Mouse (Mus musculus) frontal cortex, postnatal 14 days (tissue): ENCODE results near the gene Diaph3.
"Not testable (repeated sequence)": the region's sequence is repeated elsewhere in the genome, so short reads cannot be mapped to it uniquely, and the experiment has no call there.

Source experiments
- DNase-seq, 2 experiments: peaks; one replicate each; pipeline ENCODE4 v3.0.0; 2022; ENCODE audit warnings: low spot score in 2 of 2

The Diaph3 gene

DNA sequence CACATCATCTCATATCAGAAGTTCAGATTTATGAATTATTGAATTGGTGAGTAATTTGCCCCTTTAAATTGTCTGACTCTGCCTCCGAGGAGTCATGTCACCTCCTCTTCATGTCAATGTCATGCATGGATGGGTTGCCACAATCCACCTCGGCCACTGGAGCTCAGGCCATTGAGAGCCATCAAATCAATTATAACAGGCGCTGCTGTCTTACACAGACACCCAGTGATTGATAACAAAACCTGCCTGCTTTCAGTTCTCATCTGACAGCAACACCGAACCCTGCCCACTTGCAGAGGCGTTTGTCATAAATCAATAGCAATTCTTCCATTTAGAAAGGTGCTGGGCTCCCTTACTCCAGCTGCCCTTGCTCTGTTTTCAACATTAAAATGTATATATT, 402.1 kb downstream of the Diaph3 start:
- no peak for DNase-seq

DNA sequence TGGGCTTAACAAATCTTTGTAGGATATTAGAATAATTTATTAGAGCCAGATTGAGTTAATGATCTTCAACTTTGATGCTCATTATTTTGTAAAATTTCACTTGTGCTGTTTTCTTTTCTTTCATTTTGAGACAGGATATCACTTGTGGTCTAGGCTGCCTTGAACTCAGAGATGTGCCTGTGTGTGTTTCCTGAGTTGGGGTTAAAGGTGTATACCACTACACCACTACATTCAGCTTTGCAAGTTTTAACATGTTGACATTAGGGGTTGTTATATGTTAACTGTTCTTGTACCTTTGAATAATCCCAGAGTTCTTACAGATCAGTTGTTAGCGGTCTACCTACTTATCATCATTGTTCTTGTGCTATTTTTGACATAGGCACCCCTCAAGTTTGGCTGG, 404.4 kb downstream of the Diaph3 start:
- DNase-seq, result no peak

DNA sequence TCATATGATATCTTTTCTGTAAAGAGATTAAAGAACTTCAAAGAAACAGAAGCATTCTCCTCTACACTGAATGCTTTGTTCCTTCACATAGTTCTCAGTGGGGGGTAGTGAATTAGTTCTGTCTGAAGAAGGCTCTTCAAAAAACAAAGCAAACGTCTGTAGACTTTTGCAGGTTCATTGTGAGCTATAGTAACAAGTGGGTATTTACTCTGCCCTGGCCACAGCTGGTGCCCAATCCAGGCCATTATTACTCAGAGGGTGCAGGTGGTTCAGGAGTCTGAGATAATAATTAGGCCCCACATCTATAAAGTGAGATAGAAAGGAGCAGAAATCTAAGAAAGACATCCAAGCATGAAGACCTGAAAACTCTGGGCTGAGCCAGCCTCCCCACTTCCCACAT, 409.7 kb downstream of the Diaph3 start:
- no peak for DNase-seq

- no peak for DNase-seq
Observed at GRCm38 (mm10) chr14:86729617-86730098, 411.4 kb downstream of the Diaph3 start.

DNA sequence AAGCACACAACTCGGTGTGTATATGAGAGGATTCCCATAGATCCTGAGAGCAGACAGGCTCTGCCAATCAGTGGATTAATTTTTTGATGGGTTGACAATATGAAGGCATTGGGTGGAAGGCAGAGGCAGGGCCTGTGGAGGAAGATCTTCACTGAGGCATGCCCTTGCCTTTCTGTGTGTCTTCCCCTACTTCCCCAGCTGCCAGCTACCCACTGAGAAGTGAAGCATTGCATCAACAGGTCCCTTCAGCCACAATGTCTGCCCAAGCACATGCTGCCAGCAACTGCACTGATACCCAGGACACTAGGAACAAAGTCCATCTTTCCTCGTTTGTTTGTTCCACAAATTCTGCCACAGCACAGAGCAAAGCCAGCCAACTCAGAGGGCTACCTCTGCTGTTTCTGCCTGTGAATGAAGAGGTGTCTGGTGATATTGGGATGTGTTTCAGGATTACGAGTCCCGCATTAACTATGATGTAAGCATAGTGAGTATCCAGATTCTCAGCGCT, 413.4 kb downstream of the Diaph3 start:
- DNase-seq, result no peak

DNA sequence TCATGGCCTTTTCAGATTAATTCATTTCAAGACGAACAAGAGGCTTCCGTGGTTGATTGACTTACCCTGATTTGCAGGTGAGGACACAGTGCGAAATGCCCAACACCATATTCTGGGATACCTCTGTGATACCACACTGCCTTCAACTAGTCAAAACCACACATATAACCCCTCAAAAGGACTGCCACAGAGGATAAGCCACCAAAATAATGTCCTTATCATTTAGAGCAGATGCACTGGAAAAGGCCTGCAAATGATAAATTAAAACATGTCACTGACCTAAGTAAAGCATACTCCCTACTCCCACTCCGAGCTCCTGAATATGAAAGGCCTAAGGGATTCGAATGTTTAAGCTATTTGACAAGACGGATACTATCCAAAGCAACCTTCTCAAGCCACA, 419.3 kb downstream of the Diaph3 start:
- DNase-seq, result no peak

DNA sequence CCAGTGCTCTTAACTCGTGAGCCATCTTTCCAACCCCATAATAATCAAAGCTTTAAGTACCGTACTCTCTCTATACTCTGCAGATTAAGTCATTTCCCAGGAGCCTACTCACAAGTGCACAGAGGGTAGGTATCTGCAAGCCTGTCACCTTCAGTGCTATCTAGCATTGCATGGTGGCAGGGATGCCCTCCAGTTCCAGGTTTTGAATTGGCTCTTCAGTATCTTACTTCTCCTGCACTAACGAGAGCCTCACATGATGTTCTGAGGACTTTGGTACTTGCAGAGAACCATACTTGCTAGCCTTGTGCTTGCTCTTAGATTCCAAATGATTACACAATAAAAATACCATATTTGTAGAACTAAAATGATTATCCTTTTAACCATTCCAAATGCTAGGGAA, 420.0 kb downstream of the Diaph3 start:
- no peak for DNase-seq

DNA sequence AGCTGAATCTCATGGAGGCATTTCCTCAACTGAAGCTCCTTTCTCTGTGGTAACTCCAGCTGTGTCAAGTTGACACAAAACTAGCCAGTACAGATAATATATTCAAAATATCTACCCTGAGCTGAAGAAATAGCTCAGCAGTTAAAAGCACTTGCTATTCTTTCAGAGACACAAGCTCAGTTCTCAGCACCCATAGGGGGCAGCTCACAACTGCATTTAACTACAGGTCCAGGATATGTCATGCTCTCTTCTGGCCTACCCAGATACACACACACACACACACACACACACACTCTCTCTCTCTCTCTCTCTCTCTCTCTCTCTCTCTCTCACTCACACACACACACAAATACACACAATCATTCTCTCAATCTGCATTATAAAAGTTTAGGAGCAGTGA, 420.6 kb downstream of the Diaph3 start:
- not testable (repeated sequence) for DNase-seq

- no peak for DNase-seq
Observed at GRCm38 (mm10) chr14:86714088-86714690, 426.8 kb downstream of the Diaph3 start.

GRCm38 (mm10) chr14:86704080-86704479, 437.0 kb downstream of the Diaph3 start:
- DNase-seq, result no peak

DNA sequence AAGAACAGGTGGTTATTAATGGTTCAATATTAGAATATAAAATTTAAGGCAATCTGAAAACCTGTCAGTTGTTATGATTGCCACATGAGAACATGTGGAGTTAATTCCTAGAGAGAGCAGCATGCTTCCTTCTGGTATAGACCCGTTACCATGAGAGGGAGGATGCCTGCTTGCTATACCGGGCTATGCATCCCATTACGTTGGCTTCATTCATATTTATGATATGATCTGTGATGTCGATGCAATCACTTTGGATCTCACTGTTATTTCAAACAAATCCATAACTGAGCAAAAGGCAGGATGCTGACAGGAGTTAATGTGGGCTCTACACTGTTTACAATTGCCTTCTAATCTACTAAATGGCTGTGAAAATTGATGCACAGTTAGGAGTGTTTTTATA, 439.9 kb downstream of the Diaph3 start:
- no peak for DNase-seq

DNA sequence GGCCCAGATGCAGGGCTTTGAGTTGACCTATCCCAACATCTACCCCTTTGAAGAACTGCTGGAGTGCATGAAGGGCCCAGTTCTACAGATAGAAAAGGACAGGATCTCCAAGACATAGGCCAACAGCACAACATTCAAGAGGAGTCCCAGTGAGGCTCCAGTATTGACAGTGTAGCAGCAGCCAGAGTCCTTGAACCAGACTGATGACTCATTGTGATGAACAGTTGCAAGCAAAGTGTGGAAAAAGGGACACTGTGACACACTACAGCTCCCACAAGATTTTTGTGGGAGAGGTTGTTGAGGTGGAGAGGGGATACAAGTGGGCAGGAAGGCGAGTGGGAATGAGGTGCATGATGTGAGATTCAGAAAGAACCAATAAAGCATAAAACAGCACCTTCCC, 443.1 kb downstream of the Diaph3 start:
- DNase-seq, result no peak

DNA sequence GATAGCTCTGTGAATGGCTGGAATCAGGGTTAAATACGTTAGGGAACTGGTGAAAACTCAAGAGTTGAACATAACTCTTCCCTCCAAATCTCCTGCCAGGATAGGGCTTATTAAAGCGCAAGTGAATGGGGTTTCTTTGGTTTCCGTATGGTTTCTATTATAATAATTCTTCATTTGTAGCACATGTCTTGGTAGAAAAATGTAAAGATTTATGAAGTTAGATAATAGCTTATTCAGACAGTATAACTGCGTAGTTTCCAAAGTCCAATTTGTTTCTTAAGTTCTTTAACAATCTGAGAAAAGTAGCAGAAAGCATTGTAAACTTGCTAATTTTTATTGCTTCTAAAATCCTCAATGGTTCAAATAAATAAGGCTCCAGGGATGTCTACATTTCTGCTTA, 448.3 kb downstream of the Diaph3 start:
- no peak for DNase-seq

- no peak for DNase-seq
Observed at GRCm38 (mm10) chr14:86691298-86691697, 449.7 kb downstream of the Diaph3 start.

DNA sequence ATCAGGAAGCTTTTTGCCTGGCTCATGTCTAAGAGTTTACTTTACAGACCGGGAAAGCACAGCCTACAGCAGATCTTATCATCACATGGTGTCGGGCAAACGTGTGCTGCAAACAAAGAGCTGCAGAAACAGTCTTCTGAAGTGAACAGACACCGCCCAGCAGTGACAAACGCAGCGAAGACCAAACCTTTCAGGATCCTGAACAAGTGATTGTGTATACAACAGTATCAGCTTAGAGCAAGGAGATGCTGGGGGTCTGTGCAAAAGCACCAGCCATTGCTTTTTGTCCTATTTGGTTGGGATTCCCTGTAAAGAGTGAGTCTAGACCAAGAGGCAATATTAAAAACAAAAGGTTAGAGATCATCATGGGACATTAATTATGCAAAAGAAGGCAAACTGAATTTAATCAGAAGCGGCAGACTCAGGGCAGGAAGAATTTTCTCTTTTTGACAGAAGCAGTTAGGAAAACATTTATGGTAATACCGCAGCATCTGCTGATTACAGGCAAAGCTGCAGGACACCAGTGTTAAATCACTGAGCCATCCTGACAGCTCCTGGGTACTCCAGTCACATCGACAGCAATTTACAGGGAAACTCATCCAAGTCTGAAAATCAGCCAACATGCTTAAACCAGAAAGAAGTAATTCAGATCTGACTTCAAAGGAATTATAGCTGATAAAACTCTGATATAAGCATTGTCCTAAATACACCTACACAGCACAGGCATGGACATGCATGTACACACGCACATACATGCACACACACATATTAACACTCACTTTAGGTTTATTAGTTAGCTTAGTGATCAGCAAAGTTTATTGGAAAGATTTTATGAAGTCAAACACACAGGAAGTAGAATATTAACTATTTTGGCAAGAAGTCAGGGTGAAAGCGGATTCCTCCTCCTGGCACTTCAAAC, 456.2 kb downstream of the Diaph3 start:
- no peak for DNase-seq

- no peak for DNase-seq
Observed at GRCm38 (mm10) chr14:86681951-86682350, 459.1 kb downstream of the Diaph3 start.

DNA sequence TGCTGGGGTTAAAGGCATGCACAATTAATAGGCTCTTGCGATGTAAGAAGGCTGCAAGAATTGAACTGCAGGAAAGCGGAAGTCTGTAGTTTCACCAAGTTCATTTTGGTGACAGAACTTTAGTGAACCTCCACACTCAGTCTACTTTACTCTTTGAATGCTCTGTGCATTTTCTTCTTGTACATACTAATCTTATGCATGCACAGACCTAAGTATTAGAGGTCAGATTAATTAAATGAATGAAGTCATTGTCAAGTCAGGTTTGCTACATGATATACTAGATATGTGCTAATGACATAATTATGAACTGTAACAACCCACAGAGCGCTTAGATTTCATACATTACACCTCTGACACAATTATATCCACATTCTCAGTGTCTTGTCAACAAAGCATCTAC, 462.0 kb downstream of the Diaph3 start:
- DNase-seq, result no peak

DNA sequence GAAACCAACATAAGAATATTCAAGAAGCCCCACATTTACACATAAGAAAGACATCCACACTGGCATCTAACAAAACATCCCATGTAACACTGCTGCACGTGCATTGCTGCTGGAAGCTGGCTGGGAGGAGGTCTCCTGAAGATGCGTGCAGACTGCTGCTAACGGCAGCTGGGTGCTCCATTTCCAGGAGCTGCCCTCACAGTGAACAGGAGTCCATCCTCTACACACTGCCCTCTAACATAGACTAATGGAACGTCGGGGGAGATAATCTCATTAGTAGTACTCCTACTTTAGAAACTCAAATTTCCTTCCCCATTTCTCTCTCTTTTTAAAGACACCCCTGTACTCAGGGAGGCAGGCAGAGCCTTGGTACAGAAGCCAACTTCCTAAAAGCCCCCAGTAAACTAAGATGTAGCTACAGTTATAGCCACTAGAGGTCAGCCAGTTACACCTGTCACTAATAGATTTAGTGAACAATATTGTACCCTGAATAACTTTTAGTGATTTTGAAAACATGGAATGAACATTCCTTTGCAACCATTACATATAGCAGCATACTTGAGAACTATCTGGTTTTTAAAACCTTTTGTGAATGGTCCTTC, 462.8 kb downstream of the Diaph3 start:
- DNase-seq, result no peak

DNA sequence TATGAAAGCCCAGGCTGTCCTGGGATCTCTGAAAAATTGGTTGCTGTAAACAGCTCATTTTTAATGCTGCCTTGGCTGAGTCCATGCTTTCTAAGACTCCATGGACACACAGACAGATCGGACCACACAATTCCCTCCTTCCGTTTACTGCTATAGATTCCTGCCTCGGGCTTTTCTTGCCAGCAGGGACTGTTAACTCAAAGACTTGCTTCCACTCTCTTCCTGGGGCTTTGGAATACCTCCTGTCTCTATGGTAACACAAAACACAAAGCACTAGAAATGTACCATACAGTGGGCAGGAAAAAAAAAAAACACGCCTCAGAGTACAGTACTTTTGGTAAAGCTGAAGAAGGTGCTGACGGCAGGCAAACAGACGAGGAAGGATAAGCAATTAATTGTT, 464.0 kb downstream of the Diaph3 start:
- no peak for DNase-seq

DNA sequence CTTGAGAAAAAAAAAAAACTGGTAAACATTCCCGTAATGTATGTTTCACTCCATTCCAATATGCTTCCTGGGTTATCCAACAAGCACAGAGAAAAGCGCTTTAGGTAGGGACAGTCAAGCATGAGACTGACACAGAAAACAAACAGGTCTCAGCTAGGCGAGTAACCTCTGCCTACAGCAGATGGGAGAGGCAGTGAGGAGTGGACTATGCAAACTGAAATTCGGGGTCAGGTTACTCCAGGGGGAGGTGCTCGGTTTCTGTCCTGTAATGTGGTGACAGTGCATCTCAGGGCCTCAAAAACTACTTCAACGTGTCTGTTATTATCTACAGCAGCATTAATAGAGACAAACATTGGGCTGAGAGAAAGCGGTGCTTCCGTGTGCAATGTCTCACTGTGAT, 465.7 kb downstream of the Diaph3 start:
- DNase-seq, result no peak

GRCm38 (mm10) chr14:86662846-86663245, 478.2 kb downstream of the Diaph3 start:
- no peak for DNase-seq

- DNase-seq, result no peak
Observed at GRCm38 (mm10) chr14:86660556-86660955, 480.5 kb downstream of the Diaph3 start.

DNA sequence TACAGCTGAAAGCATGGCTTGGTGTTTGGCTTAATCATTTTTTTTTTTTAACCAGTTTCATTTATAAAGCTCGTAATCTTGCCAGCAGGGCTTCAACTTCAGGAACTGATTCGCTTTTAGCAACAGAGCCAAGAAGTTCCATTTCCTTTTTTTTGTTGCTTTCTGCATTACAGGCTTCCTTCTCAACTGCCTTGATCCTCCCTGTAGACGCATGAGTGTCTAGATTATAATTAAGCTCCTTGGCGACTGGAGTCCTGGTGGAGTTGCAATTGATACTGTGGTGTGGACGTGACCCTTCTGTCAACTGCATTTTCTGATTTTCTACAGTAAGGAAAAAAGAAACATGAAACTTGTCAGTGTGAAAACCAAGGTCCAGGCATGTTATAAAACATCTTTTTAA, 484.8 kb downstream of the Diaph3 start:
- no peak for DNase-seq
